Comparison of ENCODE assay signal across 8 mouse cellular contexts in genomic region chr5:36396491-36397383, GRCm38 (mm10). TPM values are rescaled to one million over a fixed set of nuclear protein-coding genes. Genes with fewer than 3 reads are reported as not detected.
DNase-seq lines count a peak whose midpoint lies in the region; ATAC-seq lines count a peak whose summit lies in the region.

No protein-coding gene starts in this region.

- H3K4me2 ChIP-seq in forebrain, embryonic 14.5 days (ENCODE audit: low read length): peak overlapping the region; percentile 100
- H3K4me2 ChIP-seq in liver, embryonic 13.5 days: peak overlapping the region; percentile 73
- peak overlapping the region; percentile 93 for H3K4me2 ChIP-seq in stomach, embryonic 14.5 days (replicated peaks; ENCODE audit: low read depth, low read length)

- ATAC-seq in forebrain, embryonic 14.5 days: no peak
- no peak for ATAC-seq in liver, embryonic 13.5 days (ENCODE audit: low read depth)
- no peak for ATAC-seq in stomach, embryonic 14.5 days (ENCODE audit: insufficient number of reproducible peaks, insufficient read depth, low FRiP score, low read depth)

- no peak overlapping the region; the same call in 1 of the 2 replicates for H3K27ac ChIP-seq in forebrain, embryonic 14.5 days (ENCODE audit: low read depth, low read length)
- H3K27ac ChIP-seq in liver, embryonic 13.5 days: no peak overlapping the region
- H3K27ac ChIP-seq in stomach, embryonic 14.5 days (ENCODE audit: low read length): no peak overlapping the region

- peak; percentile 19 for DNase-seq in right cerebral cortex, postnatal 4 days
- no peak for DNase-seq in right cerebral cortex, postnatal 36 days (ENCODE audit: low spot score in 2 of 2)
- no peak for DNase-seq in forebrain, embryonic 14.5 days (ENCODE audit: low spot score)
- no peak for DNase-seq in liver, embryonic 13.5 days
- no peak for DNase-seq in adipocyte (ENCODE audit: low spot score)
- DNase-seq in frontal cortex, postnatal 25 days (ENCODE audit: low spot score in 2 of 2): no peak
- DNase-seq in left cerebral cortex, adult 11 months (ENCODE audit: low spot score): no peak

- WGBS in forebrain, embryonic 14.5 days: 4% methylated on average over 18 of the region's 18 CpGs
- WGBS in liver, embryonic 13.5 days (ENCODE audit: insufficient replicate concordance): 10% methylated on average over 18 of the region's 18 CpGs
- 4% methylated on average over 18 of the region's 18 CpGs for WGBS in stomach, embryonic 14.5 days

- H3K4me3 ChIP-seq in forebrain, embryonic 14.5 days (ENCODE audit: low read depth, low read length): peak overlapping the region; percentile 65
- peak overlapping the region; percentile 52 for H3K4me3 ChIP-seq in liver, embryonic 13.5 days (replicated peaks)
- peak overlapping the region; percentile 74 for H3K4me3 ChIP-seq in stomach, embryonic 14.5 days (ENCODE audit: low read depth, low read length)

- H3K4me1 ChIP-seq in forebrain, embryonic 14.5 days (ENCODE audit: control insufficient read depth, insufficient read depth, low read length): no peaks in the 10 kb centered on the region
- peaks cover 5% of the 10 kb centered on the region; the same call in 1 of the 2 replicates for H3K4me1 ChIP-seq in liver, embryonic 13.5 days (replicated peaks)
- peaks cover 17% of the 10 kb centered on the region; the same call in 1 of the 2 replicates for H3K4me1 ChIP-seq in stomach, embryonic 14.5 days (ENCODE audit: control insufficient read depth, insufficient read depth, low read length)

- H3K9ac ChIP-seq in forebrain, embryonic 14.5 days (ENCODE audit: low read length): peak overlapping the region; percentile 88
- H3K9ac ChIP-seq in liver, embryonic 13.5 days: peak overlapping the region; percentile 43; the same call in 1 of the 2 replicates
- peak overlapping the region; percentile 71 for H3K9ac ChIP-seq in stomach, embryonic 14.5 days (replicated peaks; ENCODE audit: low read depth, low read length)

- no peaks in the 10 kb centered on the region for H3K36me3 ChIP-seq in forebrain, embryonic 14.5 days (ENCODE audit: control insufficient read depth, insufficient read depth, low read length)
- no peaks in the 10 kb centered on the region for H3K36me3 ChIP-seq in liver, embryonic 13.5 days
- no peaks in the 10 kb centered on the region for H3K36me3 ChIP-seq in stomach, embryonic 14.5 days (ENCODE audit: control insufficient read depth, insufficient read depth, low read length)

- no peaks in the 10 kb centered on the region for H3K9me3 ChIP-seq in forebrain, embryonic 14.5 days (replicated peaks; ENCODE audit: control insufficient read depth, low read length)
- H3K9me3 ChIP-seq in liver, embryonic 13.5 days (replicated peaks): no peaks in the 10 kb centered on the region
- no peaks in the 10 kb centered on the region for H3K9me3 ChIP-seq in stomach, embryonic 14.5 days (ENCODE audit: control insufficient read depth, low read depth, low read length)

- H3K27me3 ChIP-seq in forebrain, embryonic 14.5 days (replicated peaks; ENCODE audit: control insufficient read depth, insufficient read depth, low read length): 0 out of 2 replicates have a peak, but pooled peaks cover 10% of the 10 kb centered on the region
- peaks cover 52% of the 10 kb centered on the region for H3K27me3 ChIP-seq in liver, embryonic 13.5 days
- no peaks in the 10 kb centered on the region for H3K27me3 ChIP-seq in stomach, embryonic 14.5 days (ENCODE audit: control insufficient read depth, insufficient read depth, low read length)

RNA-seq across cellular contexts. Expression of gene Sorcs2, which starts 1.2 kb away (rescaled TPM):
- polyA plus RNA-seq in forebrain, embryonic 14.5 days (2014; fragmentation: Nextera tagmentation; extraction: Ambion mirVana): 5.1 and 6.6 TPM in 2 replicates
- 0.47 and 0.70 TPM in 2 replicates for polyA plus RNA-seq in liver, embryonic 13.5 days (2015; fragmentation: Nextera tagmentation; extraction: Ambion mirVana)
- 14.5 and 16.0 TPM in 2 replicates for polyA plus RNA-seq in stomach, embryonic 14.5 days (2014; fragmentation: Nextera tagmentation; extraction: Ambion mirVana)
